Mouse (Mus musculus) lung, embryonic 14.5 days (tissue): ENCODE data around the gene Optc. TPM values are rescaled to one million over a fixed set of nuclear protein-coding genes. Genes with fewer than 3 reads are reported as not detected.
A peak's percentile ranks its signal among the peaks of the same experiment; 100 is the strongest.

Source experiments
- ATAC-seq: fragments of 200-750 bp; cut with Nextera tagmentation; 2 replicates; pipeline ENCODE4 v1.8.0; 2017; ENCODE audit warnings: mild to moderate bottlenecking, moderate TSS enrichment, moderate library complexity; ENCODE audit not compliant: insufficient read depth
- DNase-seq: peaks from one replicate; pipeline ENCODE4 v3.0.0-alpha.2; 2015
- H3K27ac ChIP-seq: fragments of 300-500 bp; sonication (generic); 2 replicates; pipeline ENCODE4 v1.5.1; 2014; ENCODE audit warnings: low read depth, mild to moderate bottlenecking, moderate library complexity
- H3K27me3 ChIP-seq: fragments of 300-500 bp; sonication (generic); 2 replicates; pipeline ENCODE4 v1.6.1; 2014; ENCODE audit warnings: low read length, control low read depth; ENCODE audit not compliant: insufficient read depth
- H3K36me3 ChIP-seq: fragments of 300-500 bp; sonication (generic); 2 replicates; pipeline ENCODE4 v1.6.1; 2014; ENCODE audit warnings: control low read depth; ENCODE audit not compliant: insufficient read depth
- H3K4me1 ChIP-seq: fragments of 300-500 bp; sonication (generic); 2 replicates; pipeline ENCODE4 v1.6.1; 2014; ENCODE audit warnings: antibody characterized with exemption, control low read depth; ENCODE audit not compliant: insufficient read depth
- H3K4me2 ChIP-seq: fragments of 300-500 bp; sonication (generic); 2 replicates; pipeline ENCODE4 v1.6.1; 2014; ENCODE audit warnings: mild to moderate bottlenecking
- H3K4me3 ChIP-seq: fragments of 300-500 bp; sonication (generic); 2 replicates; pipeline ENCODE4 v1.5.1; 2014; ENCODE audit warnings: low read depth, low read length
- H3K9ac ChIP-seq: fragments of 300-500 bp; sonication (generic); 2 replicates; pipeline ENCODE4 v1.6.1; 2014
- H3K9me3 ChIP-seq: fragments of 300-500 bp; sonication (generic); 2 replicates; pipeline ENCODE4 v1.6.1; 2016; ENCODE audit warnings: low read depth, low read length, control low read depth
- CTCF ChIP-seq: IDR thresholded peaks from 2 replicates; pipeline ENCODE4 v1.5.1; 2016; ENCODE audit warnings: antibody characterized with exemption, low read depth
- WGBS: fragments of 180-500 bp; shearing (Covaris S2); extraction: QIAGEN DNeasy Blood & Tissue Kit; methylation state at CpG from one replicate; pipeline ENCODE4 v1.1.7; 2014; 5-methylcytosine and 5-hydroxymethylcytosine counted together
- polyA plus RNA-seq: library from polyadenylated mRNA; unstranded; fragments of >200 nt; fragmentation: Nextera tagmentation; extraction: Ambion mirVana; gene quantifications from 2 replicates; pipeline ENCODE4 v1.2.1, GENCODE M21; 2014

Optc gene
- polyA plus RNA-seq, 1 experiment from 2014 or later: 1.0 TPM

- no peaks in the 10 kb centered on the region for H3K9me3 ChIP-seq
- no peaks in the 10 kb centered on the region for H3K36me3 ChIP-seq
- H3K27ac ChIP-seq: no peak overlapping the region
- H3K4me1 ChIP-seq: 0 out of 2 replicates have a peak, but pooled peaks cover 6% of the 10 kb centered on the region
- H3K27me3 ChIP-seq: no peaks in the 10 kb centered on the region
- ATAC-seq (no peak), DNase-seq (no peak)
- WGBS: 52% methylated on average over 3 of the region's 3 CpGs
- no peak overlapping the region for H3K9ac ChIP-seq
- H3K4me2 ChIP-seq: no peak overlapping the region
- no peak overlapping the region for H3K4me3 ChIP-seq
- TF ChIP-seq CTCF: no peak
These were observed 22.2 kb upstream of the Optc start for GRCm38 (mm10) chr1:133929980-133930379.

GRCm38 (mm10) chr1:133925223-133925622 is 17.4 kb upstream of the Optc start:
- Histone ChIP-seq H3K4me3 (no peak overlapping the region), H3K36me3 (no peaks in the 10 kb centered on the region), H3K27ac (no peak overlapping the region), H3K4me2 (no peak overlapping the region), H3K4me1 (peaks cover 17% of the 10 kb centered on the region), H3K27me3 (no peaks in the 10 kb centered on the region), H3K9me3 (no peaks in the 10 kb centered on the region), H3K9ac (no peak overlapping the region)
- no peak for TF ChIP-seq CTCF
- DNase-seq (no peak), ATAC-seq (no peak)
- 86% methylated on average over 3 of the region's 3 CpGs for WGBS

GRCm38 (mm10) chr1:133924141-133924875 is 16.5 kb upstream of the Optc start:
- ATAC-seq: no peak

GRCm38 (mm10) chr1:133923071-133923470 is 15.3 kb upstream of the Optc start:
- TF ChIP-seq CTCF: no peak
- DNase-seq: no peak
- H3K27me3 ChIP-seq: no peaks in the 10 kb centered on the region
- no peak overlapping the region for H3K4me3 ChIP-seq
- no peaks in the 10 kb centered on the region for H3K9me3 ChIP-seq
- no peak overlapping the region for H3K27ac ChIP-seq
- H3K36me3 ChIP-seq: no peaks in the 10 kb centered on the region
- no peak overlapping the region for H3K9ac ChIP-seq
- no peak overlapping the region for H3K4me2 ChIP-seq
- peaks cover 36% of the 10 kb centered on the region for H3K4me1 ChIP-seq
- WGBS: 90% methylated on average over 5 of the region's 5 CpGs
- no peak for ATAC-seq

More at GRCm38 (mm10) chr1:133924141-133924875, 16.5 kb upstream of the Optc start:
- 25% methylated on average over 7 of the region's 7 CpGs for WGBS
- Histone ChIP-seq H3K9ac (no peak overlapping the region), H3K27me3 (no peaks in the 10 kb centered on the region), H3K4me1 (peaks cover 26% of the 10 kb centered on the region), H3K4me3 (no peak overlapping the region), H3K27ac (no peak overlapping the region), H3K9me3 (no peaks in the 10 kb centered on the region), H3K4me2 (no peak overlapping the region), H3K36me3 (no peaks in the 10 kb centered on the region)
- peak; percentile 38 for DNase-seq
- peak; percentile 62 for TF ChIP-seq CTCF

- Histone ChIP-seq H3K9ac (peak within 1 kb of the TSS; percentile 35), H3K4me3 (peak within 1 kb of the TSS; percentile 21), H3K36me3 (no peaks in the 10 kb centered on the region), H3K4me2 (peak within 1 kb of the TSS; percentile 53), H3K27me3 (no peaks in the 10 kb centered on the region), H3K4me1 (peaks cover 51% of the 10 kb centered on the region), H3K27ac (peak within 1 kb of the TSS; percentile 88), H3K9me3 (no peaks in the 10 kb centered on the region)
- ATAC-seq: peak; percentile 35
- TF ChIP-seq CTCF: no peak
- DNase-seq: peak; percentile 81
- WGBS: 11% methylated on average over 8 of the region's 8 CpGs
These were observed 13.5 kb upstream of the Optc start, which contains the start of gene Prelp for GRCm38 (mm10) chr1:133921304-133921751. TSS of gene Prelp (minus strand) at chr1:133921414.

- H3K27ac ChIP-seq: peak overlapping the region; percentile 88
- peak overlapping the region; percentile 53 for H3K4me2 ChIP-seq
- no peaks in the 10 kb centered on the region for H3K27me3 ChIP-seq
- 24% methylated on average over 3 of the region's 3 CpGs for WGBS
- DNase-seq (no peak), ATAC-seq (no peak)
- H3K4me3 ChIP-seq: peak overlapping the region; percentile 21
- no peak for TF ChIP-seq CTCF
- peaks cover 55% of the 10 kb centered on the region for H3K4me1 ChIP-seq
- no peaks in the 10 kb centered on the region for H3K36me3 ChIP-seq
- H3K9me3 ChIP-seq: no peaks in the 10 kb centered on the region
- peak overlapping the region; percentile 21; the same call in 1 of the 2 replicates for H3K9ac ChIP-seq
These were observed 13.1 kb upstream of the Optc start for GRCm38 (mm10) chr1:133920876-133921275.

- Histone ChIP-seq H3K4me1 (peaks cover 60% of the 10 kb centered on the region), H3K4me3 (no peak overlapping the region), H3K27me3 (no peaks in the 10 kb centered on the region), H3K9ac (peak overlapping the region; percentile 35; the same call in 1 of the 2 replicates), H3K27ac (peak overlapping the region; percentile 88), H3K9me3 (no peaks in the 10 kb centered on the region), H3K36me3 (no peaks in the 10 kb centered on the region), H3K4me2 (peak overlapping the region; percentile 53)
- TF ChIP-seq CTCF: no peak
- DNase-seq (peak; percentile 51), ATAC-seq (0 out of 2 replicates have a peak, but pooled peaks have one; percentile 1)
- 33% methylated on average over 3 of the region's 3 CpGs for WGBS
These were observed 12.6 kb upstream of the Optc start for GRCm38 (mm10) chr1:133920401-133920800.
